Mouse (Mus musculus) yolk sac, embryonic 10.5 days (tissue): Measurements from ENCODE around the gene Macrod2.

ENCODE experiments used
- DNase-seq: peaks from one replicate; pipeline ENCODE4 v3.0.0-alpha.2; 2017; ENCODE audit warnings: low spot score

The Macrod2 gene

GRCm38 (mm10) chr2:140592537-140593261, 197.6 kb downstream of the Macrod2 start:
- DNase-seq = no peak

- DNase-seq = no peak
These were observed 201.8 kb downstream of the Macrod2 start for GRCm38 (mm10) chr2:140596906-140597305.

GRCm38 (mm10) chr2:140615451-140615850, 220.3 kb downstream of the Macrod2 start:
- DNase-seq = no peak

GRCm38 (mm10) chr2:140621730-140622337, 226.7 kb downstream of the Macrod2 start:
- DNase-seq = no peak

GRCm38 (mm10) chr2:140653481-140653880, 258.4 kb downstream of the Macrod2 start:
- no peak for DNase-seq

- no peak for DNase-seq
These were observed 258.9 kb downstream of the Macrod2 start for GRCm38 (mm10) chr2:140653978-140654377.

- DNase-seq = no peak
These were observed 267.6 kb downstream of the Macrod2 start for GRCm38 (mm10) chr2:140662673-140663072.

GRCm38 (mm10) chr2:140664381-140664780, 269.3 kb downstream of the Macrod2 start:
- DNase-seq = no peak

GRCm38 (mm10) chr2:140666846-140667245, 271.7 kb downstream of the Macrod2 start:
- no peak for DNase-seq

- no peak for DNase-seq
These were observed 272.3 kb downstream of the Macrod2 start for GRCm38 (mm10) chr2:140667261-140668047.

- DNase-seq = peak; percentile 71
These were observed 273.2 kb downstream of the Macrod2 start for GRCm38 (mm10) chr2:140668311-140668710.

GRCm38 (mm10) chr2:140669081-140669480, 274.0 kb downstream of the Macrod2 start:
- no peak for DNase-seq

GRCm38 (mm10) chr2:140669786-140670185, 274.7 kb downstream of the Macrod2 start:
- DNase-seq = no peak

GRCm38 (mm10) chr2:140670457-140670856, 275.3 kb downstream of the Macrod2 start:
- peak; percentile 58 for DNase-seq

GRCm38 (mm10) chr2:140670963-140671702, 276.0 kb downstream of the Macrod2 start, which contains the start of gene Flrt3:
Gene Flrt3 (minus strand): TSS chr2:140671469.
- peak; percentile 90 for DNase-seq

- DNase-seq = no peak
These were observed 278.4 kb downstream of the Macrod2 start for GRCm38 (mm10) chr2:140673466-140673865.

GRCm38 (mm10) chr2:140676728-140677127, 281.6 kb downstream of the Macrod2 start:
- no peak for DNase-seq

GRCm38 (mm10) chr2:140690906-140691305, 295.8 kb downstream of the Macrod2 start:
- no peak for DNase-seq

- DNase-seq = no peak
These were observed 296.3 kb downstream of the Macrod2 start for GRCm38 (mm10) chr2:140691403-140691802.

- DNase-seq = no peak
These were observed 297.4 kb downstream of the Macrod2 start for GRCm38 (mm10) chr2:140692461-140692860.

- DNase-seq = no peak
These were observed 298.7 kb downstream of the Macrod2 start for GRCm38 (mm10) chr2:140693845-140694244.

GRCm38 (mm10) chr2:140698585-140698984, 303.5 kb downstream of the Macrod2 start:
- no peak for DNase-seq
